Mouse (Mus musculus): Measurements from ENCODE around the gene Wdr54.

Wdr54 gene

DNA sequence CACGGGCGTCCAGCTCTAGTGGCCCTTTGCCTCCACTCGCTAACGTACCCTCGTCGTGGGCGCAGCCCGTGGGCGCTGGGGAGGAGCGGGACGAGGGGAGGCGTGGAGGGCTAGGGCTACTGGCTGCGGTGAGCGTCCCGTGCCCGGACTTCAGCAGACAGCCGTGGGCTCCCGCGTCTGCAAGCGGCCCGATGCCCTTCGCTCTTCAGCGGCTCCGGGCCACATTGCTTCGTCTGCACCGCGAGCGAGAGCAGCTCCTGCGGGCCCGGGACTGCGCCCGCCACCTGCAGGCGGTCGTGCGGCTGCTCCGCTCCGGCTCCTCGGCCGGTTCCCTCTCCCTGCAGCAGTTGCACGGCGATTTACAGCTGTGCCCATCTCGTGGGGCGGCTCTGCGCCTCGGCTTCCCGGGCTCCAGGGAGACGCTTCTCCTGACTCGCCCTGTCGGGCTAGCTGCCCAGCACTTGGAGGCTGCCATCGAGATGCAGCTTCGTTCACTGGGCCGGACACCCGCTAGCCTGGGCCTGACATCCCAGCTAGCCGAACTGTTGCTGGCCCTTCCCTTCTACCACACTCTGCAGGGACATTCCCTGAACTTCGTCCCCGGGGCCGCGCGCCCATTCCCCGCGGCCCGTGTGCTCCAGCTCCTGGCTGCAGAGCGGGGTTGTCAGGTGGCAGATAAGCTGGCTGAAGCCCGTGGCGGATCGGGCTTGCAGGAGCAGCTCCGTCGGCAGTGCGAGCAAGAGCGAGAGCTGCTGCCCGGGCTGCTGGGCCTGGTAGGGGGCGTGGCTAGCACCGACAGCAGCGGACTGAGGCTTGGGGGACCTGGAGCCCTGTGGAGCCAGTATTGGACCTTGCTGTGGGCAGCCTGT is 54.3 kb downstream of the Wdr54 start:
- DNase-seq, result peak; percentile 73 to 76

DNA sequence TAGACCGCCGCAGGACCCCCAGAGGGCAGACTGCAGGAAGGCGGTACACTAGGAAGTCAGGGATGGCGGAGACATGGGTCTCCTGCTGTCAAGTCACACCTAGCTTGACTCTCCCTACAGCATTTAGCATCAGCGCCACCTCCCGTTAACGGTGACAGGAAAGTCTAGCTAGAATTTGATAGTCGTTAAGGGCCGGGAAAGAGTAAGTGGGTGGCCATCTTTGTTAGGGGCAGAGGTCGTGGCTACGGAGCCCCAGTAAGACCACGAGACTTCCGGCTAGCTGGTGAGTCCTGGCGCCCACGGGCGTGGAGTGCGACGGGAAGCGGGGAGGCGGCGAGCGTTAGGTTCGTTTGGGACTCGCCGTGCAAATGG is 54.9 kb downstream of the Wdr54 start, which contains the start of the genes Ccdc142 and Gm42688:
TSS of gene Ccdc142 (plus strand) at position 286 of the 372 bp plus-strand sequence.
TSS of gene Gm42688 (plus strand) at position 302 of the 372 bp plus-strand sequence.
- DNase-seq, result peak; percentile 83 to 85
